Mouse (Mus musculus) naive thymus-derived CD4-positive, alpha-beta T cell, adult 2 months (primary cell): ENCODE measurements at regions not wholly inside any gene's neighbourhood (a gene's known extent, or its start where the extent isn't known, plus 50 kb on each side); places are given as distances from the start of the nearest gene placed in this dataset.
A peak's percentile ranks its signal among the peaks of the same experiment; 100 is the strongest.

Source experiments
- DNase-seq: peaks from one replicate; pipeline ENCODE4 v3.0.0-alpha.2; 2011; ENCODE audit warnings: low read depth

- DNase-seq, result no peak
Observed at GRCm38 (mm10) chr15:38569011-38569640, 1143.8 kb downstream of the 4930447A16Rik start.

- no peak for DNase-seq
Observed at GRCm38 (mm10) chr15:38570144-38570543, 1144.8 kb downstream of the 4930447A16Rik start.

- no peak for DNase-seq
Observed at GRCm38 (mm10) chr15:38570735-38571134, 1145.4 kb downstream of the 4930447A16Rik start.

- DNase-seq, result no peak
Observed at GRCm38 (mm10) chr15:38572652-38573051, 1147.3 kb downstream of the 4930447A16Rik start.

- DNase-seq, result no peak
Observed at GRCm38 (mm10) chr15:38574447-38574846, 1149.1 kb downstream of the 4930447A16Rik start.

GRCm38 (mm10) chr15:38575254-38575653 is 1149.9 kb downstream of the 4930447A16Rik start:
- DNase-seq, result no peak

GRCm38 (mm10) chr15:38577691-38578090 is 1152.3 kb downstream of the 4930447A16Rik start:
- DNase-seq, result no peak

- DNase-seq, result no peak
Observed at GRCm38 (mm10) chr15:38579481-38579880, 1154.1 kb downstream of the 4930447A16Rik start.

GRCm38 (mm10) chr15:38583500-38583899 is 1158.1 kb downstream of the 4930447A16Rik start:
- DNase-seq, result no peak

- DNase-seq, result no peak
Observed at GRCm38 (mm10) chr15:38584425-38584824, 1159.1 kb downstream of the 4930447A16Rik start.

GRCm38 (mm10) chr15:38585610-38586009 is 1160.3 kb downstream of the 4930447A16Rik start:
- no peak for DNase-seq

GRCm38 (mm10) chr15:38586594-38586993 is 1161.2 kb downstream of the 4930447A16Rik start:
- no peak for DNase-seq

GRCm38 (mm10) chr15:38588268-38588667 is 1162.9 kb downstream of the 4930447A16Rik start:
- no peak for DNase-seq

- no peak for DNase-seq
Observed at GRCm38 (mm10) chr15:38589010-38589409, 1163.7 kb downstream of the 4930447A16Rik start.

- DNase-seq, result no peak
Observed at GRCm38 (mm10) chr15:38589675-38590074, 1164.3 kb downstream of the 4930447A16Rik start.

GRCm38 (mm10) chr15:38594095-38594494 is 1168.7 kb downstream of the 4930447A16Rik start:
- no peak for DNase-seq

- no peak for DNase-seq
Observed at GRCm38 (mm10) chr15:38594747-38595146, 1169.4 kb downstream of the 4930447A16Rik start.

- no peak for DNase-seq
Observed at GRCm38 (mm10) chr15:38595820-38596219, 1170.5 kb downstream of the 4930447A16Rik start.

GRCm38 (mm10) chr15:38597458-38597857 is 1172.1 kb downstream of the 4930447A16Rik start:
- DNase-seq, result no peak

GRCm38 (mm10) chr15:38601436-38601835 is 1176.1 kb downstream of the 4930447A16Rik start:
- peak; percentile 76 for DNase-seq

- peak; percentile 83 for DNase-seq
Observed at GRCm38 (mm10) chr15:38602187-38602870, 1177.0 kb downstream of the 4930447A16Rik start.

- no peak for DNase-seq
Observed at GRCm38 (mm10) chr15:38603918-38604317, 1178.6 kb downstream of the 4930447A16Rik start.

GRCm38 (mm10) chr15:38607368-38607767 is 1182.0 kb downstream of the 4930447A16Rik start:
- peak; percentile 83 for DNase-seq
